Mouse (Mus musculus): ENCODE data around the gene Asic5.

GRCm38 (mm10) chr3:81986103-81986502, 4.0 kb downstream of the Asic5 start:
- TF ChIP-seq CTCF (IDR thresholded peaks at IDR 0.05; ENCODE audit: low read depth, low read length), result no peak
- no peak for TF ChIP-seq TAL1 (conservative IDR thresholded peaks at IDR 0.05; ENCODE audit: low read depth, low read length)
